Mouse (Mus musculus) brown adipose tissue, adult 24 weeks (tissue): ENCODE data around the gene Tgm7. TPM values are rescaled to one million over a fixed set of nuclear protein-coding genes. Genes with fewer than 3 reads are reported as not detected.
"Not testable (repeated sequence)": the region's sequence is repeated elsewhere in the genome, so short reads cannot be mapped to it uniquely, and the experiment has no call there.

Experiments used
- H3K27ac ChIP-seq: fragments of 200-500 bp; replicated peaks from 2 replicates; pipeline ENCODE4 v1.5.1; 2012; ENCODE audit warnings: low read depth, mild to moderate bottlenecking, low read length
- H3K4me1 ChIP-seq: fragments of 200-500 bp; 2 replicates; pipeline ENCODE4 v1.6.1; 2012; ENCODE audit warnings: low read length, mixed read lengths; ENCODE audit not compliant: control insufficient read depth, insufficient read depth, insufficient read length
- H3K4me3 ChIP-seq: fragments of 200-500 bp; 2 replicates; pipeline ENCODE4 v1.5.1; 2012; ENCODE audit warnings: low read depth, mild to moderate bottlenecking, low read length, moderate library complexity; ENCODE audit not compliant: insufficient read depth
- polyA plus RNA-seq: library from polyadenylated mRNA; stranded (reverse); fragments of >200 nt; gene quantifications from 2 replicates; pipeline ENCODE4 v1.2.4, GENCODE M21; 2012; ENCODE audit not compliant: missing spikeins, insufficient read depth, insufficient read length

Tgm7 gene
- not detected in 2 replicates for polyA plus RNA-seq

GRCm38 (mm10) chr2:121109695-121110094 lies at the start of gene Tgm7:
TSS of gene Tgm7 (minus strand) at chr2:121109795.
- Histone ChIP-seq H3K4me1 (no peaks in the 10 kb centered on the region), H3K27ac (no peak within 1 kb of the TSS), H3K4me3 (no peak within 1 kb of the TSS)

- no peaks in the 10 kb centered on the region for H3K4me1 ChIP-seq
- no peak overlapping the region for H3K27ac ChIP-seq
- H3K4me3 ChIP-seq = no peak overlapping the region
These were observed 43.5 kb upstream of the Tgm7 start for GRCm38 (mm10) chr2:121153100-121153499.

GRCm38 (mm10) chr2:121149679-121150078 lies 40.1 kb upstream of the Tgm7 start:
- Histone ChIP-seq H3K4me1 (no peaks in the 10 kb centered on the region), H3K4me3 (no peak overlapping the region), H3K27ac (no peak overlapping the region)

- Histone ChIP-seq H3K27ac (no peak overlapping the region), H3K4me3 (no peak overlapping the region), H3K4me1 (peaks cover 8% of the 10 kb centered on the region)
These were observed 32.8 kb upstream of the Tgm7 start for GRCm38 (mm10) chr2:121142415-121142814.

- Histone ChIP-seq H3K4me1 (peaks cover 8% of the 10 kb centered on the region), H3K4me3 (no peak overlapping the region), H3K27ac (no peak overlapping the region)
These were observed 31.8 kb upstream of the Tgm7 start for GRCm38 (mm10) chr2:121141216-121142035.

- H3K4me3 ChIP-seq = peak within 1 kb of the TSS; percentile 97
- H3K27ac ChIP-seq = peak within 1 kb of the TSS; percentile 95
- H3K4me1 ChIP-seq = peaks cover 8% of the 10 kb centered on the region
These were observed 30.7 kb upstream of the Tgm7 start, which contains the start of the genes Adal and Lcmt2 for GRCm38 (mm10) chr2:121140018-121140882. TSS of gene Adal (plus strand) at chr2:121140428. TSS of gene Lcmt2 (minus strand) at chr2:121140653.

GRCm38 (mm10) chr2:121139266-121140017 lies 29.8 kb upstream of the Tgm7 start:
- peaks cover 8% of the 10 kb centered on the region for H3K4me1 ChIP-seq

GRCm38 (mm10) chr2:121137371-121137770 lies 27.8 kb upstream of the Tgm7 start:
- no peak overlapping the region for H3K4me3 ChIP-seq
- no peak overlapping the region for H3K27ac ChIP-seq
- H3K4me1 ChIP-seq = peaks cover 8% of the 10 kb centered on the region

More at GRCm38 (mm10) chr2:121139266-121140017, 29.8 kb upstream of the Tgm7 start:
- peak overlapping the region; percentile 95 for H3K27ac ChIP-seq
- peak overlapping the region; percentile 97 for H3K4me3 ChIP-seq

GRCm38 (mm10) chr2:121132822-121133221 lies 23.2 kb upstream of the Tgm7 start:
- Histone ChIP-seq H3K27ac (no peak overlapping the region), H3K4me1 (no peaks in the 10 kb centered on the region), H3K4me3 (no peak overlapping the region)

GRCm38 (mm10) chr2:121128865-121129620 lies 19.4 kb upstream of the Tgm7 start:
- Histone ChIP-seq H3K27ac (no peak overlapping the region), H3K4me3 (no peak overlapping the region), H3K4me1 (no peaks in the 10 kb centered on the region)

GRCm38 (mm10) chr2:121127536-121127935 lies 17.9 kb upstream of the Tgm7 start:
- Histone ChIP-seq H3K27ac (no peak overlapping the region), H3K4me1 (no peaks in the 10 kb centered on the region), H3K4me3 (no peak overlapping the region)

- H3K27ac ChIP-seq, H3K4me1 ChIP-seq, H3K4me3 ChIP-seq: not testable (repeated sequence)
These were observed 16.7 kb upstream of the Tgm7 start for GRCm38 (mm10) chr2:121126302-121126701.

GRCm38 (mm10) chr2:121119260-121119659 lies 9.7 kb upstream of the Tgm7 start:
- H3K4me3 ChIP-seq = no peak overlapping the region
- H3K4me1 ChIP-seq = no peaks in the 10 kb centered on the region
- no peak overlapping the region for H3K27ac ChIP-seq

- no peaks in the 10 kb centered on the region for H3K4me1 ChIP-seq
- no peak overlapping the region for H3K27ac ChIP-seq
- H3K4me3 ChIP-seq = no peak overlapping the region
These were observed 5.8 kb upstream of the Tgm7 start for GRCm38 (mm10) chr2:121115418-121115817.
